Comparison of ENCODE assay signal across 39 mouse cellular contexts in the genomic region with DNA sequence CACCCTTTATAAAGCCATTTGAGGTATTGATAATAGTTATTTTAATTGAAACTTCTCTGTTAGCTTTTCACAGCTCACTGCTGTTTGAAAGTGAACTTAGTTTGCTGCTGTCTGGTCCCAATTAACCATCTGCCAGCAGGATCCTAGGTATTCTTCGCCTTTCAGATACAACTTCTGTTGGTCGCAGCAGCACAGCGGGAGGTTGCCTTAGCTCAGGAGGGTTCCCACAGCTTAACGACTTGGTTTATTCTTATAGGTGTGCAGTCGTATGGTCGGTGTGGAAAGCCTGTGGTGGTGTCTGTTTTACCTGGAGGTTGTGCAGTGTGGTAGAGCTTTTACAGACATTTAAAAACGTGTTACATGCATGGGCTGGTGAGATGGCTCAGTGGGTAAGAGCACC. TPM values are rescaled to one million over a fixed set of nuclear protein-coding genes. Genes with fewer than 3 reads are reported as not detected.
"Had no signal": no experiment of that assay in that cellular context is flagged by ENCODE, and none has a peak within 500 bp of the region (broad histone marks: within the 10 kb centered on the region; RNA-seq: fewer than 3 reads in every experiment).

No protein-coding gene starts in this region.

- H3K36me3 ChIP-seq: heart, embryonic 10.5 days; heart, embryonic 12.5 days; intestine, embryonic 15.5 days; limb, embryonic 13.5 days; limb, embryonic 15.5 days; liver, embryonic 12.5 days had no signal

- ATAC-seq: hindbrain, postnatal 0 days; intestine, embryonic 15.5 days; intestine, postnatal 0 days; liver, embryonic 12.5 days had no signal

- DNase-seq: gastrocnemius, postnatal 14 days; heart, adult 18-20 months; heart, postnatal 10 days; heart, postnatal 4 days; kidney, adult 18-20 months; kidney, adult 8-10 months; kidney, postnatal 10 days; kidney, postnatal 25 days; kidney, postnatal 4 days; layer of hippocampus, adult 9-11 months; layer of hippocampus, postnatal 36 days; left cerebral cortex, postnatal 4 days; lung, adult 18-20 months had no signal

- H3K9ac ChIP-seq: heart, embryonic 12.5 days; hindbrain, embryonic 13.5 days; hindbrain, embryonic 15.5 days; intestine, embryonic 15.5 days; limb, embryonic 13.5 days; limb, embryonic 15.5 days; liver, embryonic 12.5 days; liver, embryonic 14.5 days had no signal

- H3K4me3 ChIP-seq: heart, embryonic 10.5 days; heart, embryonic 12.5 days; hindbrain, embryonic 13.5 days; hindbrain, embryonic 15.5 days; intestine, embryonic 15.5 days; layer of hippocampus, adult 2 months; limb, embryonic 13.5 days; limb, embryonic 15.5 days; liver, embryonic 12.5 days had no signal

- H3K9me3 ChIP-seq: heart, embryonic 10.5 days; heart, embryonic 12.5 days; hindbrain, embryonic 13.5 days; hindbrain, embryonic 15.5 days; intestine, embryonic 15.5 days; limb, embryonic 13.5 days; limb, embryonic 15.5 days; liver, embryonic 12.5 days had no signal

- H3K4me1 ChIP-seq: heart, embryonic 10.5 days; heart, embryonic 12.5 days; hindbrain, embryonic 13.5 days; hindbrain, embryonic 15.5 days; intestine, embryonic 15.5 days; limb, embryonic 13.5 days; limb, embryonic 15.5 days; liver, embryonic 12.5 days had no signal

- H3K27ac ChIP-seq: heart, embryonic 10.5 days; hindbrain, embryonic 13.5 days; hindbrain, embryonic 15.5 days; hindbrain, postnatal 0 days; intestine, embryonic 15.5 days; layer of hippocampus, adult 2 months; limb, embryonic 13.5 days; limb, embryonic 15.5 days; liver, embryonic 12.5 days; liver, embryonic 14.5 days had no signal

RNA-seq across cellular contexts. Expression of a gene that starts 38.2 kb away (rescaled TPM):
- total RNA-seq: gastrocnemius, adult 8-10 months; gastrocnemius, postnatal 14 days; gastrocnemius, postnatal 4 days; heart, adult 18-20 months; heart, adult 8-10 months; heart, postnatal 10 days; heart, postnatal 4 days; hindbrain, postnatal 0 days; layer of hippocampus, adult 2 months; layer of hippocampus, postnatal 14 days; left cerebral cortex, adult 18-20 months; left cerebral cortex, adult 8-10 months; left cerebral cortex, postnatal 10 days; liver, adult 2 months had no signal
- polyA plus RNA-seq: heart, embryonic 10.5 days; heart, embryonic 12.5 days; heart, embryonic 14.5 days; heart, embryonic 16.5 days; hindbrain, embryonic 13.5 days; hindbrain, embryonic 15.5 days; hindbrain, postnatal 0 days; intestine, embryonic 15.5 days; intestine, postnatal 0 days; kidney, embryonic 14.5 days; kidney, embryonic 16.5 days; limb, embryonic 11.5 days; limb, embryonic 13.5 days; limb, embryonic 15.5 days; liver, adult 2 months; liver, embryonic 14.5 days; liver, embryonic 16.5 days had no signal
